Mouse (Mus musculus) fat pad, adult 2 months (tissue): ENCODE results near the gene Plekhg1.

Experiments used
- DNase-seq: peaks from one replicate; pipeline ENCODE4 v3.0.0-alpha.2; 2011; ENCODE audit warnings: low read depth, low spot score; ENCODE audit errors: extremely low read depth

Gene Plekhg1

DNA sequence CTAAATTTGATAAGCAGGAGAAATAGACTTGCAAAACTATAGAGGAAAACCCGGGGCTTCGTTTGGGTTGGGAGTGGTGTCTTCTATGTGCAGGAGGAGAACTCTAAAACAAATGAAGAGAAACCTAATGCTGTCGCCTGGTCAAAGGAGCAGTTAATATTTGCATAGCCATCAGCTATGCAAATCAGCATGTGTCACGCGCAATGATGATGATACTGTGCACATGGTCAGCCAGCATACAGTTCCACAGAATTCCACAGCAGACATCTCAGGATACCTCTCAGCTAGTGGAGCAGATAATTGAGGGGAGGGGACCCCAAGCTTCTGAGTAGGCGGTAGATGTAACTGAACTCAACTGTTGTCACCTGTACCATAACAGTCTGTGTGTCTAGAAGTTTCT lies 133.3 kb downstream of the Plekhg1 start:
- DNase-seq = no peak

DNA sequence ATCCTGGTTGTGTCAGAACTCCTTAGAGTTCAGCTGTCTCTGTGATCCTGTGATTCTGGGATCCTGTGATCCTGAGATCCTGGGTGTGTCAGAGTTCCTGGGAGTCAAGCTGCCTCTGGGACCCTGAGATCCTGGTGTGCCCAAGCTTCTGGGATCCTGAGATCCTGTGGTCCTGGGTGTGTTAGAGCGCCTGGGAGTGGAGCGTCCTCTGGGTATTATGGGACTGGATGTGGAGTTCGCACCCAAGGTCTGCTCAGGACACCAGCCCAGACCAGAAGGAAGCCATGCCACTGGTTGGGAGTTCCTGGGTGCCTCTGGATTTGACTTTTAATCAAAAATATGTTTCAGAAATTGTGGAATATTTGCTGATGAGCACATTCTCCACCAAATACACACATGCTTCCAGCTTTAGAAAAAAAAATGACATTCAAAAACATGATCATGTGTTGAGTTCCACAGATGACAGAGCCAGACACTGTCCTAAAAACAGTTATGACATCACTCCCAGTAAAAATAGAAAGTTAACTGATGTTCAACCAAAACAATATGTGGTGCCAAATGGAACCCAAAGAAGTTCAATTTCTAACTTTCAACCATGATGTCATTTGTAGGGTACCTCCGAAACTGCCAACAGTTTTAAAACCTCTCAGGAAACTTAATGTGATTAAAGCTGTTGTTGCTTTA lies 137.8 kb downstream of the Plekhg1 start:
- no peak for DNase-seq

DNA sequence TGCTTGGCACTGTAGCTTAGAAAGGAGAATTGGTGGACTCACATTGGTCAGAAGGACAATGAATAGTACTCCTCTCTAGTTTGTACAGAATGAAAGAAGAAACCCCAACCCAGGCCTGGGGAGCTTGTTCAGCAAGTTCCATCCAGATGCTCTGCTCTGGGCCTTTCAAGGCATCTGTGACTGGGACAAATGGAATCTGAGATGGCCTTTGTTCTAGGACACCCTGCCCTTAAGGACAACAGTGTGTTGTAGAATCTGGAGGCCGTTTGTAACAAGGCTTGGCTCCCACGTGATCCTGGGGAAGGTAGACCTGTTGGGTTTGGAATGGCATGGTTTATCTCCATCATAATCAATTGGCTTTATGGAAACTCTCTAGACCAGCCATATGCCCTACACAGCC lies 141.0 kb downstream of the Plekhg1 start:
- no peak for DNase-seq

DNA sequence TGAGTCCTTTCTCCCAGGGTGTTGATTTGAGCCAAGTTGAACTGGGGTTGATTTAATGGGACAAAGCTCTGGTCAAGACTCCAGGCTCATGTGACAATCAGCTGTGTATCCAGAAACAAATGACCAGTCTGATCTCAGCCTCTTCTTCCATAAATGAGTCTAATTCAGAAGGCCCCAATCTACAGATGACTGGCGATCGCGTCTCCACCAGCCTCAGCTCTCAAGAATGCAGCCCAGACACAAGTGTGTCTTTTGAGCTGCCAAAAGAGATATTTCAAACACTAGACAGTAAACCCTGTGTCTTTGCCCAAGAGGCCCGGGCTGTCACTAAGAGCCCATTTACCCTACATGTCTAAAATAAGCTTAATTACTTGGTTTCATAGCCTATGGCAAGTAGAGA lies 148.3 kb downstream of the Plekhg1 start:
- DNase-seq = no peak

DNA sequence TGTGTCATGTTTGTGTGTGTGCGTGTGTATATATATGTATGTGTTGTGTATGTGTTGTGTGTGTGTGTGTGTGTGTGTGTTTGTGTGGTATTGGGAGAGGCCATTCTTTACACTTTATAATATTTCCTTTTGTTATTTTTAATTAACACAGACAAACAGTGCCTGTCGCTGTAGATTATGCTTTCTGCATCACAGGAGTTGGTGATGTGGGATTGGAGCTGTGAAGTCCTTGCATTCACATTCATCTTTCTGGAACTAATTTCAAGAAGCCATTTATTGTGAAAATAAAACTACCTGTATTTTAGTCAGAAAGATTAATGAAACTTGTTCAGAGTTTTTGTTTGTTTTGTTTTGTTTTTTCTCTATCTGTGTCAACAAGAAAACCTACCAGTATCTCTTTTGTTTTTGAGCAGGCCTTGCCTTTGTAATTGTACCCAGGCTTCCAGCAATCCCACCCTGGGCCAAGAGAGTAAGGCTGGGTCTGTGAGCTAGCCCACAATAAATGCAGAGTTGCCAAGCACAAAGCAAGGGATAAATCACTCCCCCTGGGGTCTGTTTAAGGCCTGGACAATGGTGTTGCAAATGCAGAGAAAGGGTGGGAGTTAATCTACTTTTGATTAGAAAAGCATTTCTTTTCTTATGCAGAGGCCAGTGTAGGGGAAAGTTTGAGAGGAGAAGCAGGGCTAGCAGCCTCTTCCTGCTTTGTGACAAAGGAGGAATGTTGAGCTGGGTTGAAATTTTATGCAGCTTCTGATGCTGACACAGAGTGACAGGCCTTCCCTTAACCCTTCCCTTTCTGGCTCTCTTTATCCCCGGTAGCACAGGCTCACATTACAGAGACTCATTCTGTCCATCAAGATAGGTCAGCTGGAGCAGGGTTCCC lies 151.5 kb downstream of the Plekhg1 start:
- no peak for DNase-seq

DNA sequence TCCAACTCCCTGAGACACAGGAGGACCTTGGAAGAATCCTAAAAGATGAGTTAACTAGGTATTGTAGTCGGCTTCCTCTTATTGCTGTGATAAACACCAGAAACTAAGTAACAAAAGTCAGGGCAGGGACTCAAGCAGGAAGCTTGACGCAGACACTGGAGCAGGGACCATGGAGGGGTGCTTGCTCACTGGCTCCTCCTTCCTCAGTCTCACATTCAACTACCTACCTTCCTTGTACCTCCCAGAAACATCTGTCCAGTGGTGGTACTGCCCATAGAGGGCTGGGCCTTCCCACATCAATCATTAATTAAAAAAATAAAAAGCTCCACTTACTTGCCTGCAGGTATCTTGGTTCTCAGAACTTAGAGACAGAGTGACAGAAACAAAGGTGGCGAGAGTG lies 152.2 kb downstream of the Plekhg1 start:
- DNase-seq = no peak

DNA sequence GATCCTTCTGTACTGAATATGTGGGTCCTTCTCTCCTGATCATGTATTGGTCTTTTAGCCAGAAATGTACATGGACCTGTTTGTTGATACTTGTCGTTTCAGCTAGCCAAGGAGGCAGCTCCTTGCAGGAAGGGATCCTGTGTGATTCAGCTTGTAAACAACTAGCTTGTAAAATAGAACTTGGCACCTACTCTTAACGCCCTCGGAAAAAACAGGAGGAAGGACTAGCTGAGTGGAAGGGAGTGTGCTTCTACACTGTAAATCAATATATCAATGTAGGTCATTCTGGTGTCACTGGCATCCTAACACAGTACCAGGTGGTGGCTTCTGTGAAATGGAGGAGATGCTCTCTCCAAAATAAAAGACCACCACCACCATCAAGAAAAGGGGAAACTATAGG lies 157.9 kb downstream of the Plekhg1 start:
- no peak for DNase-seq

DNA sequence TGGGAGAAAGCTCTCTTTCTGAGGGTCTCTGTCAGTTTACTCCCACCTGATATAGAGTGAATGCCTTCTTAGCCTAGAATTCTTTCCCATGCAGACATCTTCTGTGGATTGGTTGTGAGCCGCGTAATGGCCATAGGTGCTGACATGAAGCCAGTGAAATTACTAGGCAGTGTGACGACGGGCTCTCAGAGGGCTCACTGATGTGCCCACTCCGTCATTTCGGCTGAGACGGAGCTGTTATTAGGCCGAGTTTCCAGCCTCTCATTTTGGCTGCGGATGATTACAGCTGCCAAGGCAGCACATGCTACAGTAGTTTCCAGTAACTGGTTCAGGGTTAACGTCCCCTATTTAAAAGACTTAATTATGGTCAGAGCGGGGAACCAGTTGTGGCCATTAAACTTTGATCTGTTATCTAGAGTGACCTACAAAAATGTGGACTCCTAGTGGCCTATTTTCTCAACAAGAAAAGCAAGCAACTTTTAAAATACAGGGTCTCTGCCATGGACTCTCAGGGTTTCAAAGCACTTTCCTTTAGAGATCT lies 160.3 kb downstream of the Plekhg1 start:
- no peak for DNase-seq

DNA sequence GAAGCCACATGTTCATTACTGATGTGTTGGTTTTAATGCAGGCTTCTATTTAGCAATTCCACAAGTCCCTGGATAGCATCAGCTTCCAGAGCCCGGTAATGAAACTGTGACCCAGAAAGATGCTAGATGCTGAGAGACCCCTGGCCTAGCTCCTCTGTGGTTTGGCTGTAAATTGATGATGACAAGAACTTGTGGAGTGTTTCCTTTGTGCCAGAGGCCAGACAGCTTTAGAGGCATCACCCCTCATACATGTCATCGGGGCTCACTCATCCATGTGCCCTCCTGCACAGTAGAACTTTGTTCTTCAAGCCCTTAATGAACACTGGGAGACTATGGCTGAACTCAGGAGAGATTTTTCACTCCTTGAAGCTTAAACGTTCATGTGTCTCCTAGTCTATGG lies 165.6 kb downstream of the Plekhg1 start:
- no peak for DNase-seq

DNA sequence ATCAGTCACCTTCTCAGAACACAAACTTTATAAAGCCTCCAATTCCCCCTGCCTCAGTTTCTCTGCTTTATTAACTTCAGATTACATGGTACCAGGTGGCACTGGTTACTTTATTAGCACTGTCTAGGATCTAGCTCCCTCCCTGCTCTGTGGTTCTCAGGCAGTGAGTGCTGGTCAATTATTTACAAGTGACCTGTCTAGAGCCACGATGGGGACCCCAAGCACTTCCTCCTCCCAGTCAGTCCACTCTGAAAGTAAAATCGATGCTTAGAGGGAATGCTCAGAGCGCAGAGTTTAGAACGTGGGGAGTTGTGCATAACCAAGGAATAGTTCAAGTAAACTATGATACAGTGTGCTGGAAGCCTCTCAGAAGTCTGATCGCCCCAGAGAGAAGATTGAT lies 173.9 kb downstream of the Plekhg1 start:
- no peak for DNase-seq

DNA sequence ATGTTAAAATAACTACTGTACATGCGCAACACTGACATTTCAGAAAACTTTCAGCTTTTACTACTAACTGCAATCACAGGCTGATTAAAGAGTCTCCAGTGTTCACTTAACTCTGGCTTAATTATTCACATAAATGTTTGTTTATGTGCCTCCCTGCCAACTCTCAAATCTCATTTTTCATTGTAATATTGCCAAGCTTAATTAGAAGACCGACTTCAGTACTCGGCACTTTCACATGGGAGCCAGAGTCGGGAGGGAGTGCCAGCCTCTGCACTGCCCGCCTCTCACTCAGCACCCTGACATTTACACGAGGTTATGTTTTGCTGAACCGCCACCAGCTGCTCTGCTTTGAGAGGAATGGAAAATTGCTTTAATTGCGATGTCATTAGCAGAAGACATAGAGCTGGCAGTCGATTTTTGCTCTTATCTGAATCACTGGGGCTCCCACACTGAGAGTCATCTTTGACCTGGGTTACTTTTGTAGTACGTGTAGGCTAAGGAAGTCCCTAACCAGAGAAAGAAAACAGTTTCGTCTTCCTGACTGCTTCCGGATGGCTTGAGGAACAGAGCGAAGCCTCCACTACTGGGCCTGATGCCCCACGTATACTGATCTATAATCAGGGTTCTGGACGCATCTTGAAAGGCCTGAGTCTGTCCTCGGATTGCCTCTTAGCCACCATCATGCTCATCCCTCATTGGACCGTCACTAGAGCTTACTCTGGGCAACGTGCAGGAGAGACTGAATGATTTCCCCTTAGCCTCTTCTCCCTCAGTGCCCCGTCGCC lies 180.4 kb downstream of the Plekhg1 start:
- no peak for DNase-seq

DNA sequence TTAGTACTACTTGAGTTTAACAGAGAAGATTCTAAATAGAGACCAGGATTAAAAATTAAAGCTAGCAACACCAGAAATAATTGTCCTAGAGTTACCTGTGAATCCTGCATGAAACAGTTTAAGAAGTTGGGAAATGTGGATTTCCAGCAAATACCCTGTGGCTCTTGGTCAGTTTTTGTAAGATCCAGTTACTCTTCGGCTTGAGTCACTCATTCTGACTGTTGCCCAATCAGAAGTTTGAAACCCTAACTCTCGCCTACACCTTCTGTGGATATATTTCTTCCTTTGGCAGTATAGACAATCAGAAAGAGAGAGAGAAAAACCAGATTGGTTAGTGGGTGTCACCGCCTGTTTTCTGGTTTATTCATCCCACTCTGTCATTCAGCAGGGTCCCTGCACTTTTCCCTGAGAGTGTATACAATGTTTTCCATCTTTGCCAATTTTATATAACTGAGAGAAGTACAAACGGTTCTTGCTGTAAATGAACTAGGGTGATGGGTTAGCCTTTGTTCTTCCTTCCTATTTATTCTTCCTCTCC lies 187.9 kb downstream of the Plekhg1 start:
- DNase-seq = peak; percentile 90

DNA sequence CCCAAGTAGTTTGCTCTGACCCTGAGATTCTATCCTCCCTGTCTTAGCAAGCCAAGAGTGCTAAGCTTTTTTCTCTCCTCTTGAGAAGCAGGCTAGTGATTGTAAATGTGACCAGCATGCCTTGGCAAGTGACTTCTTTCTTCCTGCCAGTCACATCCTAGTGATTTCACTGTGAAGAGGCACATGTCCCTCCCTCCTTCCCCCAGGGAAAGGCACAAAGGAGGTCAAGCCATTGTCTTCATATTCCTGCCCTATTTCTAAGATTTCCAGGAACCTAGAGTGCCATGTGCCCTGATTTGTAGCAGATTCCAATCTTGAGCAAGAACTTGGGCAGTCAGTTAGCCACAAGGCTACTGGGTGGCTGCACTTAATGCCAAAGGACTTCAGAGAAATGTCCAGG lies 191.7 kb downstream of the Plekhg1 start:
- DNase-seq = peak; percentile 33

DNA sequence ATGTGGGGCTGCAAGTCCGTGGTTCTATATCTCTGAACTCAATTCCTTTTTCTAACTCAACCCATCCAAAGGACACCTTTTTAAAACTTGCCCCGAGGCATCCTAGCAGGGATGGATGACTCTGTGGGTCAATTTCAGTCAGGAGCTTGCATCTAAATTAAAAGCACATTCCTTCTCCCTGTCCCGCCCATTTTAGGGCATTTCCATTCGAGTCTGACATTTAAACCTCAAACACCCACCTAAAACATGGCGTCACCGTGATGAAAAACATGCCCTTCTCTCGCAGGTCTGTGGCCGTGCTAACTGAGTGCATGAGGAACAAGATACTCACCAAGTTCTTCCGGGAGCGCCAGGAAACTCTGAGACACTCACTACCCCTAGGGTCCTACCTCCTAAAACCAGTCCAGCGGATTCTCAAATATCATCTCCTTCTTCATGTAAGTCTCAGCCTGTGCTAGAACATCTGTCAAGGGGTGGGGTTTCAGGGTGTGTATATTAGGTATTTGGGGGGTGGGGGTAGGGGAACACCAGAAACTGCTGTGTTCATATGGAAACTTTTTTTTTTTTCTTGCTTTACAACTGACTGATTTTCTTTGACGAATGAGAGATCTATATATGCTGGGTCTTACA lies 193.3 kb downstream of the Plekhg1 start:
- DNase-seq = no peak

DNA sequence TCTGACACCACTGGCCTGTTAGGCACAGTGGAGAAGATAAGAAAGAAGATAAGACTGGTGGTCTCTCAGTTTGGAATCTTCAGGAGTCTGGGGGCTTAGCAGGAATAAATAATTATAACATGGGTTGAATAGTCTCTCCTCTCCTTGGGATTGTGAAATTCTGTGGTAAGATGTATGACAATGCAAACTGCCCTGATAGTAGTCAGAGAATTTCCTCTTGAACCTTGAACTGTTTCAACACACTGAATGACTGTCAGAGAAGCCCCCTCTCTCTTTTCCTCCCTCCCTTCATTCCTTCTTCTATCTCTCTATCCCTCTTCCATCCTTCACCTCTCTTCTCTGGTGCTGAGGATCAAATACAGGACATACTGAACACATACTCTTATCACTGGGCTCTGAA lies 196.7 kb downstream of the Plekhg1 start:
- no peak for DNase-seq

DNA sequence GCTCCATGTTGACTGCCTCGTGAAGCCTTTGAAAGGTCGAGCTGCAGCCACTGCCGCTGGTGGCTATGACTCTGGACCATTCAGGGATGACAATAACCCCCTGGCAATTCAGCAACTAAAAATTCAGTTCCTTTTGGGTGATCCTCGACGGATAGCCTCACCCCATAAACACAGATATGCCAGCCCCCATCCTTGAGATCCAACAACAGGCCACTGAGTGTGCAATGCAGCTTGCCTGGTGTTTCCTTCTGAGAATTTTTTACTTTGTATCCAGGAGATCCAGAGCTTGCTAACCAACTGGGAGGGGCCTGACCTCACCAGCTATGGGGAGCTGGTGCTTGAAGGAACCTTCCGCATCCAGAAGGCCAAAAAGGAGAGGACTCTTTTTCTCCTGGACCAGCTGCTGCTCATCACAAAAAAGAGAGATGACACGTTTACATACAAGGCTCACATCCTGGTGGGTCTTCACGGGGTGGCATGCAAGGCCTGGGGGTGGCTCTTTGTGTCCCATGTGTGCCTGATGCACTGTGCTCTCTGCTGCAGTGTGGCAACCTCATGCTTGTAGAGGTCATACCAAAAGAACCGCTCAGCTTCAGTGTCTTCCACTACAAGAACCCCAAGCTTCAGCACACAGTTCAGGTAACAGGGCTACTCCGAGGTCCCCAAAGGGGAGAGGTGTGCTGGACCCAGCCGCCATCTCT lies 199.9 kb downstream of the Plekhg1 start:
- no peak for DNase-seq

DNA sequence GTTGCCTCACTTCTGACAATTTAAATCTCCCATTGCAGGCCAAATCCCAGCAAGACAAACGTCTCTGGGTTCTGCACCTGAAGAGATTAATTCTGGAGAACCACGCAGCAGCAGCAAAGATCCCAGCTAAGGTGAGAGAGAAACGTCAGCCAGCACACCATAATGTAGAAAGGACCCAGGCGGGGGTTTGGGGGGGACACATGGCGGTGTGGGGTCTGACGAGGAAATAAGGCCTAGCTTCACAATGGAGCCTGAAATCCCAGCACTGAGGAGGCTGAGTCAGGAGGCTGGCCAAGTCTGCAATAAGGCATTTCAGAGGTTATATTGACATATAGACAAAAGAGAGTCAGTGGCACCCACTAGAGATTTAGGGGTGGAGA lies 200.4 kb downstream of the Plekhg1 start:
- no peak for DNase-seq

DNA sequence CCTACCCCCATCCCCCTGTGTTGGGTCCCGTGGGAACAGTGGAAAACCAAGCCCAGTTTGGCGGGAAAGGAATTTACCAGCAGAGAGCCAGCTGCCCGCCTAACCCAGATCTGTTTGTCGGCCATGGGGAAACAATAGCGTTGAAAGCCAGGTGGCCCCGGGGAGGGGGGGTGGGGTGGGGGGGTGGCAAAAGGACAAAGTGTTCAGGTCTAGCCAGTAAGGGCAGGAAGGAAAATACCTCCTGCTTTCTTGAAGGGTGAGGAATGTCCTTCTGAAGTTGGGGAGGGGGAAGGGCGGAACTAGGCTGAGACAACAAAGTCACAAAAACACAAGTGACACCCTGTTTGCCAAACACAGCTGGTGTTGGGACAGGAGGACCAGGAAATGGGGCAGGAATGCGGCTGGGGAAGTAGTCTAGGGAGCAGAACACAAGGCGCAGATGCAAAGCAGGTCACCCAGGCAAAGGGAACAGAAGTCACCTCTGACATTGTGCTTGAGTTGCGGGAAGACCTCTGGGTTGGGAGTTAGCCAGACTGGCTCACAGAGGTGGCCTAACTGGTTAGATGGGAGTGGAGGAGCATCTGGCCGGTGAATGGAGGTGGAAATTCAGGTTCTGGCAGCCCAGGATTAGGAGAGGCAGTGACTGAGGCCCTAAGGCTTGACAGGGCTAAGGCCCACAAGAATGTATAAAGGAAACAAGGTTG lies 201.0 kb downstream of the Plekhg1 start:
- peak; percentile 86 for DNase-seq

DNA sequence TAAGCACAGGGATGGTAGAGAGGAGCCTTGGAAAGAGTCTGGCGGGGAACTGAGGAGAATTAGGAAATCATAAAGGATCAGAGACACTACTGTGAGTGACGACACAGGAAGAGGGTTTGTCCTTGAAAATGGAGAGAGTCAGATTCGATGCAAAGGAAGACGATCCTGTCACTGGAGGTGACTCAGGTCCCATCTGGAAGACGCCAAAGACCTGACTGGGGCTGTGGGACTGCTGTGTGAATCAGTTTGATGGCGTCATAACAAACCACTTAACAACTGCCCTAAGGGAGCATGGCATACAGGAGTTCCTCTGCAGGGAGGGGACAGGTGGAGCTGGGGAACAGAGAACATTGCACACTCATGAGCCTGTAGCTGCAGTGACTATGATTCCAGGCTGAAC lies 202.1 kb downstream of the Plekhg1 start:
- peak; percentile 19 for DNase-seq
